In genomic region chr2:31132682-31133081, GRCm38 (mm10) we compare ENCODE assay signal across 13 mouse cellular contexts. TPM values are rescaled to one million over a fixed set of nuclear protein-coding genes. Genes with fewer than 3 reads are reported as not detected.
A peak's percentile ranks its signal among the peaks of the same experiment; 100 is the strongest.
DNase-seq lines count a peak whose midpoint lies in the region; ATAC-seq lines count a peak whose summit lies in the region.
"Had no signal": no experiment of that assay in that cellular context is flagged by ENCODE, and none has a peak within 500 bp of the region (broad histone marks: within the 10 kb centered on the region; RNA-seq: fewer than 3 reads in every experiment).

No protein-coding gene starts in this region.

- no peaks in the 10 kb centered on the region for H3K9me3 ChIP-seq in embryonic facial prominence, embryonic 14.5 days (ENCODE audit: control insufficient read depth, low read length)
- no peaks in the 10 kb centered on the region for H3K9me3 ChIP-seq in embryonic facial prominence, embryonic 10.5 days
- H3K9me3 ChIP-seq in forebrain, embryonic 12.5 days = no peaks in the 10 kb centered on the region
- H3K9me3 ChIP-seq: forebrain, embryonic 15.5 days had no signal

- H3K27me3 ChIP-seq in embryonic facial prominence, embryonic 14.5 days (replicated peaks; ENCODE audit: control insufficient read depth, insufficient read depth, low read length) = no peaks in the 10 kb centered on the region
- H3K27me3 ChIP-seq in embryonic facial prominence, embryonic 10.5 days (replicated peaks; ENCODE audit: low read depth, poor library complexity, severe bottlenecking) = no peaks in the 10 kb centered on the region
- no peaks in the 10 kb centered on the region for H3K27me3 ChIP-seq in forebrain, embryonic 12.5 days
- H3K27me3 ChIP-seq: forebrain, embryonic 15.5 days; Patski had no signal

- peaks cover 17% of the 10 kb centered on the region for H3K4me1 ChIP-seq in embryonic facial prominence, embryonic 14.5 days (ENCODE audit: control insufficient read depth, insufficient read depth, low read length)
- peaks cover 50% of the 10 kb centered on the region for H3K4me1 ChIP-seq in embryonic facial prominence, embryonic 10.5 days
- 0 out of 2 replicates have a peak, but pooled peaks cover 7% of the 10 kb centered on the region for H3K4me1 ChIP-seq in forebrain, embryonic 12.5 days
- H3K4me1 ChIP-seq: forebrain, embryonic 15.5 days had no signal

- no peak for DNase-seq in embryonic facial prominence, embryonic 14.5 days (ENCODE audit: low spot score)
- DNase-seq in embryonic facial prominence, embryonic 10.5 days (ENCODE audit: low spot score) = no peak
- peak; percentile 57 for DNase-seq in kidney, postnatal 10 days
- DNase-seq in kidney, adult 9 months = no peak
- peak; percentile 45 for DNase-seq in cerebellum, adult 8-10 months
- DNase-seq in kidney, postnatal 25 days = peak; percentile 28 to 65
- DNase-seq in left cerebral cortex, adult 18-20 months (ENCODE audit: low spot score in 2 of 2) = no peak
- DNase-seq: B cell, adult 2 months; layer of hippocampus, adult 9-11 months had no signal

- no peak overlapping the region for H3K27ac ChIP-seq in embryonic facial prominence, embryonic 14.5 days (replicated peaks; ENCODE audit: low read depth, low read length)
- H3K27ac ChIP-seq in embryonic facial prominence, embryonic 10.5 days (replicated peaks) = no peak overlapping the region
- H3K27ac ChIP-seq in forebrain, embryonic 12.5 days = no peak overlapping the region
- H3K27ac ChIP-seq: forebrain, embryonic 15.5 days had no signal

- no peaks in the 10 kb centered on the region for H3K36me3 ChIP-seq in embryonic facial prominence, embryonic 14.5 days (ENCODE audit: control insufficient read depth, insufficient read depth, low read length)
- no peaks in the 10 kb centered on the region for H3K36me3 ChIP-seq in embryonic facial prominence, embryonic 10.5 days (replicated peaks)
- H3K36me3 ChIP-seq in forebrain, embryonic 12.5 days (replicated peaks) = no peaks in the 10 kb centered on the region
- H3K36me3 ChIP-seq: forebrain, embryonic 15.5 days had no signal

- 55% methylated on average over 7 of the region's 8 CpGs for WGBS in embryonic facial prominence, embryonic 14.5 days
- WGBS in embryonic facial prominence, embryonic 10.5 days = 72% methylated on average over 8 of the region's 8 CpGs
- 76% methylated on average over 8 of the region's 8 CpGs for WGBS in forebrain, embryonic 12.5 days

- no peak overlapping the region for H3K9ac ChIP-seq in embryonic facial prominence, embryonic 14.5 days (ENCODE audit: low read depth, low read length)
- H3K9ac ChIP-seq in forebrain, embryonic 12.5 days = no peak overlapping the region
- H3K9ac ChIP-seq: forebrain, embryonic 15.5 days had no signal

- no peak overlapping the region for H3K4me2 ChIP-seq in embryonic facial prominence, embryonic 14.5 days (ENCODE audit: low read depth, low read length)
- H3K4me2 ChIP-seq in forebrain, embryonic 12.5 days = no peak overlapping the region
- H3K4me2 ChIP-seq: forebrain, embryonic 15.5 days; liver, embryonic 11.5 days had no signal

- H3K4me3 ChIP-seq in embryonic facial prominence, embryonic 14.5 days (ENCODE audit: low read depth, low read length) = no peak overlapping the region
- no peak overlapping the region for H3K4me3 ChIP-seq in embryonic facial prominence, embryonic 10.5 days
- H3K4me3 ChIP-seq in forebrain, embryonic 12.5 days (replicated peaks) = no peak overlapping the region
- H3K4me3 ChIP-seq: forebrain, embryonic 15.5 days had no signal

- 0 out of 2 replicates have a peak, but pooled peaks have one; percentile 6 for ATAC-seq in embryonic facial prominence, embryonic 14.5 days (ENCODE audit: low read depth)
- ATAC-seq in forebrain, embryonic 12.5 days (ENCODE audit: low FRiP score) = no peak
- ATAC-seq: forebrain, embryonic 15.5 days; Patski had no signal

RNA-seq across cellular contexts. Expression of gene Fnbp1, which starts 9.1 kb away (rescaled TPM):
- 21.7 and 24.9 TPM in 2 replicates for polyA plus RNA-seq in embryonic facial prominence, embryonic 14.5 days (2014; fragmentation: Nextera tagmentation; extraction: Ambion mirVana)
- polyA plus RNA-seq in embryonic facial prominence, embryonic 10.5 days (2016; fragmentation: Nextera tagmentation; extraction: Ambion mirVana) = 15.7 and 17.0 TPM in 2 replicates
- 100 to 1,000 TPM in 1 of 2 experiments, 10 to 100 TPM in 1; 97.8 to 101 TPM for total RNA-seq in left cerebral cortex, adult 18-20 months (2021)
- polyA plus RNA-seq in forebrain, embryonic 12.5 days (2016; fragmentation: Nextera tagmentation; extraction: Ambion mirVana) = 16.3 and 18.9 TPM in 2 replicates

RNA-seq across cellular contexts. Expression of gene Gpr107, which starts 19.4 kb away (rescaled TPM):
- 27.4 and 28.6 TPM in 2 replicates for polyA plus RNA-seq in embryonic facial prominence, embryonic 14.5 days (2014; fragmentation: Nextera tagmentation; extraction: Ambion mirVana)
- 28.7 and 32.4 TPM in 2 replicates for polyA plus RNA-seq in embryonic facial prominence, embryonic 10.5 days (2016; fragmentation: Nextera tagmentation; extraction: Ambion mirVana)
- 10 to 100 TPM; 42.9 to 45.1 TPM for total RNA-seq in left cerebral cortex, adult 18-20 months (2021)
- 38.8 and 41.4 TPM in 2 replicates for polyA plus RNA-seq in forebrain, embryonic 12.5 days (2016; fragmentation: Nextera tagmentation; extraction: Ambion mirVana)

Comparison
In these comparisons a context has a peak if more than half of its experiments do, and no peak if none do; other contexts are left out.
1. DNase-seq: peak in kidney, postnatal 10 days (single experiment), cerebellum, adult 8-10 months (single experiment) and kidney, postnatal 25 days (2 of 2); none in embryonic facial prominence, embryonic 14.5 days (single experiment), embryonic facial prominence, embryonic 10.5 days (single experiment), kidney, adult 9 months (single experiment) and left cerebral cortex, adult 18-20 months (0 of 2).